Mouse (Mus musculus) urinary bladder, postnatal 4 days (tissue): ENCODE data around the gene Atp8a1.

Experiments used
- DNase-seq, 2 experiments: peaks; one replicate each; pipeline ENCODE4 v3.0.0; 2021 to 2022; ENCODE audit warnings: low spot score in 2 of 2

The Atp8a1 gene

DNA sequence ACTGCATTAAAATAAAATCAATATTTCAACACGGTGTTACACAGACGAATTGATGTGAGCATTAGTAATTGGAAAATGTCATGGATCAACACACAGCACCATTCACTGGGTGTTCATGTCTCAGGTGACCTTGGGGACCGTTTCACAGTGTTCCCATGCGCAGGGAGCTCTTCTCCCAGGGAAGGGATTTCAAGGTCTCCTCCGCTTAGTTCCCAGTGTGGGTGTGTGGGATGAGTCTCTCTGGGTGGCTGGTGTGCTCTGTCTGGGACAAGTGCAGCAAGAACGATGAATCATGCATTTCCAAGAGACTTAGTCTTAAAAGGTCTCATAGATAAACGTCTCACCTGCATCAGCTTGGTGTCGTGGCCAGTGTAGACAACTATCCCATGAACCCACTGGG, 78.5 kb downstream of the Atp8a1 start:
- no peak for DNase-seq

DNA sequence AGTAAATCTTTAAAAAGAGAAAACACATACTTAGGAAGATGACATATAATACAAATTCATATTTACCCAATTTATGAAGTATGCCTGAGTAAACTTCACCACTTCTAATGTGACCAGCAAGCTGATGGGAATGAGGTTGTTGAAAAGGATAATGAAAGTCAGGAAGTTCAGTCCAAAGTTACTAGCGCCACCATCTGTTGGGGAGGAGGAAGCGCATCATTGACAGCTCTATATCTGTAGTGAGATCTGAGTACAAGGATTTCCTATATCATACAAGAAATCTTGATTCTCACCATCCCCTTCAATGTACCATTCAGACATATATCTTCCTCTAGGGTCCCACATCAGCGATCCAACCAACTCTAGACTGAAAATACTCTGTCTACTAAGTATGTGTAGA, 82.4 kb downstream of the Atp8a1 start:
- DNase-seq = no peak

GRCm38 (mm10) chr5:67758126-67758525, 89.1 kb downstream of the Atp8a1 start:
- DNase-seq = no peak

GRCm38 (mm10) chr5:67756138-67756537, 91.1 kb downstream of the Atp8a1 start:
- DNase-seq = no peak

DNA sequence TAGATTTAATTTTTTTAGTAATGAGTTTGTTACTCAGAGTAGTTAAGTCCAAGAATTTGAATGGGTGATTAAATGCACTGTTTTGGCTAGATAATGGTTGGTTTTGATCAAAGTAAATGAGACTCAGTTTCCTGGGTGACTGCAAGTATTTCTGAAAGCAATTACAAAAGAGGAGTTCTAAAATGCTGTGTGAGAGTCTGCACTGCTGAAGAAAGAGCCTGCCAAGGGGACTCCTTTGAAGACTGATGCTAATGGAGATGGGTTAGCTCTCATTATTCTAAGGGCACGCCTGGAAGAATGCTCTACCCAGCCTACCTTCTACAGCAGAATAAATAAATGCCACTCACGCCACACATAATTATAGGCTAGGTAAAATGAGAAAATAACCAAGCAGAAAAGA, 94.2 kb downstream of the Atp8a1 start:
- no peak for DNase-seq

GRCm38 (mm10) chr5:67752629-67753028, 94.6 kb downstream of the Atp8a1 start:
- DNase-seq = no peak

GRCm38 (mm10) chr5:67752007-67752406, 95.2 kb downstream of the Atp8a1 start:
- DNase-seq = no peak

GRCm38 (mm10) chr5:67739261-67739660, 108.0 kb downstream of the Atp8a1 start:
- no peak for DNase-seq

GRCm38 (mm10) chr5:67738133-67738532, 109.1 kb downstream of the Atp8a1 start:
- DNase-seq = no peak

DNA sequence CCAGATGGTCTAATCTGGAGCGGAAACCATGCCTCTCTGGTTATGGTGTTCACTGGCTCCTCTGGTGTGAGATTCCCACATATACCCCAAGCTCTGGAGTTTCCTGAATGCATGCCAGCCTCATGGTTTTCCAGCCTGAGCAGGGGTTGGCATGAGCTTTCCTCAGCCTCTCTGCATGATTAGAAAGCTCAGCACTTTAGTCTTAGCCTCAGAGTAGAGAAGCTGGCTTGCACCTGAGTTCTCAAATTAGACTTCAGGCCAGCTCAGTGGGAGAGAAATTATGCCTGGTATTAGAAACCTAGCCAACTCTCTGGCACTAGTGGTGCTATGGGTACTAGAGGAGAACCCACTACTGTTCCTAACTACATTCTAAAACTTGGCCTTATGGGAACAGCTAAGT, 111.5 kb downstream of the Atp8a1 start:
- DNase-seq = no peak

- no peak for DNase-seq
Observed at GRCm38 (mm10) chr5:67733551-67734258, 113.5 kb downstream of the Atp8a1 start.

GRCm38 (mm10) chr5:67733150-67733549, 114.1 kb downstream of the Atp8a1 start:
- no peak for DNase-seq

DNA sequence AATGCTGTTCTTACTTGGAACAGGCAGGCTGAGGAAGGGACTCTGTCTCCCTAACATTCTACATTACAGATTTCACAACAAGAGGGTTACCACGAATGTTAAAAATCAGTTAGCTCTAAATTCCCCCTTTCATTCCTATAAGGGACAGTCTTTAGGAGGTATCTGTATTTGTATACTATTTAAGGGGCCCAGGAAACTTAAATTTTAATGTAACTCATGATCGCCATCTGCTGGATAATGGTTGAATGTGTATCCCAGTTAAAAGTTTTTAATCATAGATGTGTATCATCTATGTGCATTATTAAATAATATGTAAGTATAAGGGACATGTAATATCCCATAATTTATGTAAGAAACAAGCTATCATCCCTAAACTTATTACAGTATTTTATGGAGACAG, 119.5 kb downstream of the Atp8a1 start:
- no peak for DNase-seq

DNA sequence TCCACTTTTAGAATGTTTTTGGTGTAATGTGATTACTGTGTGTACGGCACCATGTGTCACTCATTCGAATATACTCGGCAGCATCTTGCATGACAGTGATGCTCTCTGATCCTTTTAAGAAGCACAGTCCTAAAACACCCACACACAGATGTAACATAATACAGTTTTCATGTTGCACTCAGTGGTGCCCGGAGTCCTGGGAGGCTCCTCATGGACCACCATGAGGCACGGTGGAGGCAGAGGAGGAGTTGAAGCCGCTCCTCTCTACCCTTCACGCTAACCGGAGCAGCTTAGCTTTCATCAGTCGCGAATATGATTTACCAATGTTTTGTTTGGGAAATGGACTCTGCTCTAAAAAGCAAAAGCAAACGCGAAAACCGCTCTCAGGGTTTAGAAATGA, 120.4 kb downstream of the Atp8a1 start:
- no peak for DNase-seq

DNA sequence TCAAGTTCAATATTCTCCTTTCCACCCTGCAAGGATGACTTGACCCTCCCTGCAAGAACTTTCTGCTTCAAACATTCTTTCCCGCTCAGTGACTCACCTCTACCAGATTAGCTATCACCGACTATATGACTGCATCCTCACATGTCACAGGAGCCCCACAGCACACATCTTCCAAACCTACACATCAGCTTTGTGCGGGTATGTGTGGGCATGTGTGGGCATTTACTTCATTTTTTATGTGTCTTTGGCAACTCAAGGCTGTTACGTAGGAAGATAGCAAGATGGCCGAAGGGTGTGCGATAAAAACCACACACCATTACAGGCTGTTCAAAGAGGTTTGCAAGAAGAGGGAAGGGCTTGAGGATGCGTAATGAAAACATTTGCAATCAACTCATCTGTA, 145.6 kb downstream of the Atp8a1 start:
- no peak for DNase-seq

GRCm38 (mm10) chr5:67699418-67699817, 147.8 kb downstream of the Atp8a1 start:
- DNase-seq = no peak

GRCm38 (mm10) chr5:67698176-67698575, 149.1 kb downstream of the Atp8a1 start:
- DNase-seq = no peak

DNA sequence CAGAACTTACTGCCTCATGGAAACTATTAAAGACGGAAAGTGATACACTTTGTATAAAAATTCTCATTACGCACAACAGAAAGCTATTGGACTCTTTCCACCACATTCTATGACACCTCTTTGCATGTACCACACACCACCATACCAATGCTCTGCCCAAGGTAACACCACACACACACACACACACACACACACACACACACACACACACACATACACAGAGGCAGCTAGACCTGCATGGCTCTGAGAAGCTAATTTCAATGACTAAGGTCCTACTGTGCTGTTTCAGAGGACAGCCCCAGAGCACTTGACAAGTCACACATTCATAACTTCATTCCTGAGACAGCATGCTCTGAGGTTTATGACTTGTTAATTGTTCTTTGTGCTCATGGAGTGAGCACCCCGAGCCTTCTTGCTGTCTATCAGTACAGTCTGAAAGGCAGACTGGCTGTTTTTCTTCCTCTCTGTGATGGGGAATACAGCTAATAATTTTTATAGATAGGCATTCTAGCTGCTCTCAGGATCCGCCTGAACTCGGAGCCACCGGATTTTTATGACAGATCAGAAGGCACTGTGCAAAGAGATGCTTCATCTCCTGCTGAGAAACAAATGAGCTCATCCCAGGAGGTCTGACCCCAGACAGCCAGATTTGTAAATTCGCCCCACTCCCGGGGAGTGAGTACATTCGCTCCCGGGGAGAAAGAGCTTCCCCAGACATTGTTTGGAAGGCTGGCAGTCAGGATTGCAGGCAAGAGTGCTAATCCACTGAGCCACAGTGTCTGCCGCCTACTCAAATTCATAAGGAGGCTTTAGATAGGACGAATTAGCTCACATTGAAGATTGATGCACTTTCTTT, 150.3 kb downstream of the Atp8a1 start:
- no peak for DNase-seq

DNA sequence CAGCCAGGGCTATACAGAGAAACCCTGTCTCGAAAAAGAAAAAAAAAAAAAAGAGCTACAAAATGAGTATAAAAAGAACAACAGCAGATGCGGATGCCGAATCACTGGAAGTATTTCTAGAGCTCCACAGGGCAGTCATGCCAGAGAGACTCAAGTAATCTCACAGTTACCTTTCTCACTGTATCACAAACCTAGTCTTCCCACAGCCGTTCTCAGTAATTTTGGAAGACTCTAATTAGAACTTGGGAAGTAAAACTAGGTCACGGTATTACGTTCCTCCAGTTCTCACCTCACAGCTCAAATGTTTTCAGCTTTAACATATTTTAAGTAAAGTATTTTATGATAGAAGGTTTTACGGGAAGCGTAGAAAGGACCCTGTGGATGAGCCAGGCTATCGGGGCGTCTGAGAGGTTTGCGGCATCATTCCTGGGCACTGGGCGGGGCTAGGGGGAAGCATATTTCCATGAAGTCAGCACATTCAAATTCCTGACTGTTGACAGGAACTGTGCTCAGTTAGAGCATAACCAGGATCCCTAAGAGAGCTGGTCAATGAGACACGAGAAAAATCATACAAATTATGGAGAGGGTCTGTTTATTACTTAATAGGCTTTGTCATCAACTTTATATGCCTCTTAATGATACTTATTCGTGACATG, 152.1 kb downstream of the Atp8a1 start:
- DNase-seq = no peak

- DNase-seq = no peak
Observed at GRCm38 (mm10) chr5:67690336-67690735, 156.9 kb downstream of the Atp8a1 start.

DNA sequence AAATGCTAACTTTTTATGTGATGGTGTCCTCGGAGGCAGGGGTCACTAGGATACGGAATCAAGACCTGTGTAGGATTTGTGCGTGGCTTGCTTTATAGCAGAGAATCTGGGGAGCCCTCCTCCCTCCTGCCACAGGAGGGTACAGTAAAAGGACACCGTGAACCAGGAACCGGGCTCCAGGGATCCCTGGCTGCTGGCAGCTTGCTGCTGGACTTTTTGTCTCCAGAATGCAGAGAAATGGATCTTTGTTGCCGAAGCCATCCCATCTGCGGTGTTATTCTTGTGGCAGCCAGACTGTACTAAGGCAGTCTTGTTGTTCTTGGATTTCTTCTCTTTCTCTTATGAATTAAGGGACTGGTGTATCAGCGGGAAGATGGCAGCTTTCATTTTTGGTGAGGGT, 159.2 kb downstream of the Atp8a1 start:
- DNase-seq = no peak

DNA sequence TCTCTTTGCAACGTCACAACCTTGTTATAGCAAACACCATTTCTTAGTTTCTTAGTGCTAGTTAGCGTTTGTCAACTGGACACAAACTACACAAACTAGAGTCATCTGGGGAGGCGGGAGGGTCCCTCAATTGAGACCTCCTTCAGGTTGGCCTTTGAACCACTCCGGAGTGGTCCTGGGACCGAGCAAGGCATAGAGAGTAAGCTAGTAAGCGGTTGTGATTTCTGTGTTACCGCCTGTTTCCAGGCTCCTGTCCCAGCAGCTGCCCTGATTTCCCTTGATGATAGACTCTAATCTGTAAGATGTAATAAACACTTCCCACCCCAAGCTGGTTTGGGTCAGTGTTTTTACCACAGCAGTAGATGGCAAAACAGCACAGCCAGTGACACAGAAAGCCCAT, 161.3 kb downstream of the Atp8a1 start:
- DNase-seq = no peak

- DNase-seq = no peak
Observed at GRCm38 (mm10) chr5:67685461-67685860, 161.8 kb downstream of the Atp8a1 start.
